Mouse (Mus musculus): ENCODE data around the gene Mtg2. TPM values are rescaled to one million over a fixed set of nuclear protein-coding genes. Genes with fewer than 3 reads are reported as not detected.
A peak's percentile ranks its signal among the peaks of the same experiment; 100 is the strongest.

The Mtg2 gene
- polyA plus RNA-seq, 2 experiments: 22.1 to 29.8 TPM

- no peak for DNase-seq (ENCODE audit: low spot score)
Measured at GRCm38 (mm10) chr2:180051986-180052733, 18.2 kb upstream of the Mtg2 start.

GRCm38 (mm10) chr2:180053001-180053400, 17.4 kb upstream of the Mtg2 start:
- no peaks in the 10 kb centered on the region for H3K4me1 ChIP-seq (ENCODE audit: control insufficient read depth, insufficient read depth, low read length)
- WGBS: 93% methylated on average over 9 of the region's 9 CpGs
- H3K9ac ChIP-seq (ENCODE audit: low read depth, low read length, severe bottlenecking): no peak overlapping the region
- H3K4me2 ChIP-seq (replicated peaks; ENCODE audit: low read depth, low read length, severe bottlenecking): no peak overlapping the region
- H3K36me3 ChIP-seq (ENCODE audit: control insufficient read depth, insufficient read depth, low read length): peaks cover 50% of the 10 kb centered on the region
- TF ChIP-seq POLR2A (IDR thresholded peaks at IDR 0.05; ENCODE audit: borderline replicate concordance, extremely low read depth, insufficient read depth, insufficient read length): no peak
- no peak overlapping the region for H3K4me3 ChIP-seq (replicated peaks; ENCODE audit: low read length)
- no peaks in the 10 kb centered on the region for H3K27me3 ChIP-seq (ENCODE audit: control insufficient read depth, insufficient read depth, low read length)
- H3K9me3 ChIP-seq (ENCODE audit: control insufficient read depth, low read length): no peaks in the 10 kb centered on the region
- no peak for ATAC-seq (ENCODE audit: low FRiP score, low read depth)
- H3K27ac ChIP-seq (replicated peaks; ENCODE audit: low read depth, low read length): no peak overlapping the region
- DNase-seq (ENCODE audit: low spot score): no peak

More at GRCm38 (mm10) chr2:180051986-180052733, 18.2 kb upstream of the Mtg2 start:
- Histone ChIP-seq H3K27me3 (ENCODE audit: control insufficient read depth, insufficient read depth, low read length) (no peaks in the 10 kb centered on the region), H3K36me3 (ENCODE audit: control insufficient read depth, insufficient read depth, low read length) (peaks cover 42% of the 10 kb centered on the region), H3K4me1 (ENCODE audit: control insufficient read depth, insufficient read depth, low read length) (no peaks in the 10 kb centered on the region), H3K9ac (ENCODE audit: low read depth, low read length, severe bottlenecking) (no peak overlapping the region), H3K4me2 (replicated peaks; ENCODE audit: low read depth, low read length, severe bottlenecking) (no peak overlapping the region), H3K4me3 (replicated peaks; ENCODE audit: low read length) (no peak overlapping the region), H3K27ac (replicated peaks; ENCODE audit: low read depth, low read length) (no peak overlapping the region), H3K9me3 (ENCODE audit: control insufficient read depth, low read length) (no peaks in the 10 kb centered on the region)
- no peak for TF ChIP-seq POLR2A (IDR thresholded peaks at IDR 0.05; ENCODE audit: borderline replicate concordance, extremely low read depth, insufficient read depth, insufficient read length)
- 93% methylated on average over 14 of the region's 14 CpGs for WGBS
- ATAC-seq (ENCODE audit: low FRiP score, low read depth): no peak

GRCm38 (mm10) chr2:180063338-180064131, 6.9 kb upstream of the Mtg2 start:
- Histone ChIP-seq H3K4me2 (replicated peaks; ENCODE audit: low read depth, low read length, severe bottlenecking) (no peak overlapping the region), H3K27ac (replicated peaks; ENCODE audit: low read depth, low read length) (no peak overlapping the region), H3K27me3 (ENCODE audit: control insufficient read depth, insufficient read depth, low read length) (no peaks in the 10 kb centered on the region), H3K9ac (ENCODE audit: low read depth, low read length, severe bottlenecking) (no peak overlapping the region), H3K4me3 (replicated peaks; ENCODE audit: low read length) (no peak overlapping the region), H3K4me1 (ENCODE audit: control insufficient read depth, insufficient read depth, low read length) (no peaks in the 10 kb centered on the region), H3K9me3 (ENCODE audit: control insufficient read depth, low read length) (no peaks in the 10 kb centered on the region), H3K36me3 (ENCODE audit: control insufficient read depth, insufficient read depth, low read length) (peaks cover 64% of the 10 kb centered on the region)
- no peak for ATAC-seq (ENCODE audit: low FRiP score, low read depth)
- no peak for TF ChIP-seq POLR2A (IDR thresholded peaks at IDR 0.05; ENCODE audit: borderline replicate concordance, extremely low read depth, insufficient read depth, insufficient read length)
- 95% methylated on average over 11 of the region's 11 CpGs for WGBS
- no peak for DNase-seq (ENCODE audit: low spot score)

- Histone ChIP-seq H3K9ac (ENCODE audit: low read depth, low read length, severe bottlenecking) (peak overlapping the region; percentile 74), H3K4me1 (ENCODE audit: control insufficient read depth, insufficient read depth, low read length) (peaks cover 9% of the 10 kb centered on the region), H3K4me3 (replicated peaks; ENCODE audit: low read length) (peak overlapping the region; percentile 78), H3K9me3 (ENCODE audit: control insufficient read depth, low read length) (no peaks in the 10 kb centered on the region), H3K27ac (replicated peaks; ENCODE audit: low read depth, low read length) (peak overlapping the region; percentile 46; the same call in 1 of the 2 replicates), H3K27me3 (ENCODE audit: control insufficient read depth, insufficient read depth, low read length) (no peaks in the 10 kb centered on the region), H3K36me3 (ENCODE audit: control insufficient read depth, insufficient read depth, low read length) (peaks cover 14% of the 10 kb centered on the region), H3K4me2 (replicated peaks; ENCODE audit: low read depth, low read length, severe bottlenecking) (peak overlapping the region; percentile 86)
- no peak for TF ChIP-seq POLR2A (IDR thresholded peaks at IDR 0.05; ENCODE audit: borderline replicate concordance, extremely low read depth, insufficient read depth, insufficient read length)
- no peak for DNase-seq (ENCODE audit: low spot score)
- peak; percentile 69 for ATAC-seq (ENCODE audit: low FRiP score, low read depth)
- WGBS: 33% methylated on average over 20 of the region's 20 CpGs
Measured at GRCm38 (mm10) chr2:180069770-180070480, 463 bp upstream of the Mtg2 start.

GRCm38 (mm10) chr2:180071671-180072070, 1.3 kb downstream of the Mtg2 start:
- no peak for TF ChIP-seq POLR2A (IDR thresholded peaks at IDR 0.05; ENCODE audit: borderline replicate concordance, extremely low read depth, insufficient read depth, insufficient read length)
- peaks cover 9% of the 10 kb centered on the region for H3K4me1 ChIP-seq (ENCODE audit: control insufficient read depth, insufficient read depth, low read length)
- H3K27me3 ChIP-seq (ENCODE audit: control insufficient read depth, insufficient read depth, low read length): no peaks in the 10 kb centered on the region
- 0 out of 2 replicates have a peak overlapping the region, but pooled peaks have one; percentile 78 for H3K4me3 ChIP-seq (replicated peaks; ENCODE audit: low read length)
- DNase-seq (ENCODE audit: low spot score): no peak
- no peak for ATAC-seq (ENCODE audit: low FRiP score, low read depth)
- no peak overlapping the region for H3K27ac ChIP-seq (replicated peaks; ENCODE audit: low read depth, low read length)
- no peaks in the 10 kb centered on the region for H3K9me3 ChIP-seq (ENCODE audit: control insufficient read depth, low read length)
- H3K9ac ChIP-seq (ENCODE audit: low read depth, low read length, severe bottlenecking): no peak overlapping the region; the same call in 1 of the 2 replicates
- WGBS: 76% methylated on average over 2 of the region's 2 CpGs
- peaks cover 14% of the 10 kb centered on the region for H3K36me3 ChIP-seq (ENCODE audit: control insufficient read depth, insufficient read depth, low read length)
- H3K4me2 ChIP-seq (replicated peaks; ENCODE audit: low read depth, low read length, severe bottlenecking): no peak overlapping the region
